Mouse (Mus musculus) heart, postnatal 0 days (tissue): ENCODE measurements around the gene Dnase1.
"Not testable (repeated sequence)": the region's sequence is repeated elsewhere in the genome, so short reads cannot be mapped to it uniquely, and the experiment has no call there.

Experiments
- CTCF ChIP-seq: IDR thresholded peaks from 2 replicates; pipeline ENCODE4 v1.5.1; 2016; ENCODE audit warnings: antibody characterized with exemption, control low read depth, low read depth
- EP300 ChIP-seq: IDR thresholded peaks from 2 replicates; pipeline ENCODE4 v1.6.1; 2016; ENCODE audit warnings: antibody characterized with exemption, low read depth

- not testable (repeated sequence) for TF ChIP-seq CTCF, EP300
These were observed 41.6 kb downstream of the Dnase1 start for GRCm38 (mm10) chr16:4078302-4078701.
